Mouse (Mus musculus): Measurements from ENCODE around the gene Ikbke.

GRCm38 (mm10) chr1:131206342-131206741 lies 73.1 kb downstream of the Ikbke start:
- TF ChIP-seq EP300 (IDR thresholded peaks at IDR 0.05) (no peak), CTCF (IDR thresholded peaks at IDR 0.05) (no peak)
